Mouse (Mus musculus) embryonic stem cell, embryonic (primary cell): ENCODE results near the gene Bcl6b.

ENCODE experiments used
- CTCF ChIA-PET, 4 experiments: fragments of 300-600 bp in 2 of 4; fragments of 350-600 bp in 2 of 4; sonication (Branson Sonifier 250); formaldehyde crosslinking; loops; one replicate each; lab custom pipeline; 2022; ENCODE audit warnings: inconsistent platforms in 2 of 4; lab: Charles Lee
- POLR2A ChIA-PET, 4 experiments: fragments of 300-600 bp in 2 of 4; fragments of 350-600 bp in 2 of 4; sonication (Branson Sonifier 250); formaldehyde crosslinking; loops; one replicate each; lab custom pipeline; 2022; ENCODE audit warnings: antibody characterized with exemption in 4 of 4, inconsistent platforms in 1 of 4; lab: Charles Lee

Bcl6b gene

DNA sequence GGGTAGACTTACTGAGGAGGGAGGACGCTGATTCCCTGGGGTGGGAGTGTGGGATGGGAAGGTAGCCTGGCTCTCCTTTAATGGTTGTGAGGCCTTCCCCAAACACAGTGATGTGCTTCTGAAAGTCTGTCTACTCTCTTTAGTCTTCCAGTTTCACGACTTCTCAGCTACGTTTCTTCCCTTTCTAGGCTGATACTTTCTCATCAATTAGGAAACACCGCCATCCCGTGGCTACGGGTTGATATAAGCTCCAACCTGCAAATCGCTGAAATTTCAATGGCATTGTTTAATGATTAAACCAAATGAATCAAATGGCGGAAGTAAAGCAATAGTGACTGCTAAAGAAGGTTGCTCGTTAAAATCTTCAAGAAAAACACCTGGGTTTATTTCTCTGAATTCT, 16.7 kb downstream of the Bcl6b start:
- ChIA-PET POLR2A (interaction anchor here in 3 of 4 experiments (0.5 to 3.6 kb wide), 32 partner anchors 9 to 336 kb away, joined by 3 to 26 read pairs (median 4); partner anchors contain the start of genes 0610010K14Rik (in 2 of the 3), Slc16a13 (in 2 of the 3), Acadvl (in 1 of the 3) and Dvl2 (in 1 of the 3)), CTCF (interaction anchor here (0.6 to 5.3 kb wide), 53 partner anchors 8 to 580 kb away, joined by 3 to 51 read pairs (median 4); partner anchors contain the start of genes 0610010K14Rik (in 1 of the 4), Acadvl (in 1 of the 4), Arrb2 (in 1 of the 4) and Slc16a13 (in 1 of the 4))

DNA sequence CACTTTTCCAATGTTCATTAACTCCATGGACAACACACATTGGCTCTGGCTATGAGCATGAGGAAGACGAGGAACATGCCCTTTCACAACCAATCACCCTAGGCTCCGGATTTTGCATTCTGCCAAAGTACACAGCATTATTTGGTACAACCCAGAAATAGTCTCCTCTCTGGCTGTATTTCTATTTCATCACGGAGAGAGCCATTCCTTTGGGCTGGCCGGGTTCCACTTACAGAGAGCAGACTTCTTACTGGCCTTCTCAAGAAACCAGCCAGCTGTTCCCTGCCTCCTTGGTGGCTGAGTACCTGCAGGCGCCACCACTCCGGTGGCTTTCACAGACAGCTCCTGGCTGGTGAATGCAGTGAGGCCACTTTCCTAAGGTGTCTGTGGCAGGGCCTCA, 17.2 kb downstream of the Bcl6b start, which contains the start of gene Slc16a11:
Gene Slc16a11, plus strand, starts transcription at position 330 of the 400 bp plus-strand sequence.
- ChIA-PET POLR2A (interaction anchor here in 3 of 4 experiments (0.6 to 3.6 kb wide), 22 partner anchors 9 to 336 kb away, joined by 3 to 26 read pairs (median 4); partner anchors contain the start of genes Slc16a13 (in 2 of the 3), 0610010K14Rik (in 1 of the 3), Acadvl (in 1 of the 3) and Gm21988 (in 1 of the 3)), CTCF (interaction anchor here (0.6 to 5.3 kb wide), 46 partner anchors 8 to 580 kb away, joined by 3 to 51 read pairs (median 4); partner anchors contain the start of genes Acadvl (in 1 of the 4), Arrb2 (in 1 of the 4), Slc16a13 (in 1 of the 4) and Slc2a4 (in 1 of the 4))

DNA sequence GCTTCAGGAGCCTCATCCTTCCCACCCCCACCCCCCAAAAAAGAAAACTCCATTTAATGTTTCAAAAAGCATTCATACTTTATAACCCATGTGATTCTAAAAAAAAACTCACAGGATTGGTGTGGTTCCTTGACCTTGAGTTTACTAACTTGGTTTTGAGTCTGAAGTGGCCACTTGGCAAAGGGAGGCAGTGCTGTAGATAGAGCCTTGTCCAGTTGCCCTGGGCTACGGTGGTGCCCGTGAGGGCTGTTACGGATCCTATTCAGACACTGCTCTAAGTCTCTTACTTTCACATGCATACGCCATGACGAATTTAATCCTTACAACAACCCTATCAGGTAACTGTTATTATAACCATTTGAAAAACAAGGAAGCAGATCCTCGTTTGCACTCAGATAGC, 17.6 kb downstream of the Bcl6b start:
- POLR2A ChIA-PET = interaction anchor here in 3 of 4 experiments (0.6 to 3.6 kb wide), 9 partner anchors 9 to 313 kb away, joined by 3 to 26 read pairs (median 4); partner anchors contain the start of genes Slc16a13 (in 2 of the 3), 0610010K14Rik (in 1 of the 3) and Psmb6 (in 1 of the 3)
- CTCF ChIA-PET = interaction anchor here (1.3 to 5.3 kb wide), 14 partner anchors 10 to 261 kb away, joined by 4 to 51 read pairs (median 8); no protein-coding TSS in a partner anchor

DNA sequence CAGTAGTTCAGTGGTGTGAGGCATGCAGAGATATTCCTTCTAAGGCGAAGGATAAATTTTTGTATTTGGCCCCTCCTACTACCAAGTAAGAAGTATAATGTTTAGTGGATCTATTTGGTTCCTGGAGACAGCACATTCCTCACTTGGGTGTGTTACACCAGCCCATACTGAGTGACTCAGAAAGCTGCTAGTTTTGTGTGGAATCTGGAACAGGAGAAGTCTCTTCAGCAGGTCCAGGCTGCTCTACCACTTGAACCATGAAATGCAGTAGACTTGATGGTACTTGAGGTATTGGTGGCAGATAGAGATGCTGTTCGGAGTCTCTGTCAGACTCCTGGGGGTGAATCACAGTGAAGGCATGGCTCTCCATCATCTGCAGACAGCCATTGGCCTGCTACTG, 18.9 kb downstream of the Bcl6b start:
- POLR2A ChIA-PET = interaction anchor here in 3 of 4 experiments (0.6 to 3.6 kb wide), 7 partner anchors 9 to 289 kb away, joined by 3 to 26 read pairs (median 5); partner anchors contain the start of genes Eif5a (in 1 of the 3) and Slc16a13 (in 1 of the 3)
- CTCF ChIA-PET = interaction anchor here in 3 of 4 experiments (0.8 to 5.3 kb wide), 5 partner anchors 9 to 262 kb away, joined by 3 to 51 read pairs (median 4); no protein-coding TSS in a partner anchor

DNA sequence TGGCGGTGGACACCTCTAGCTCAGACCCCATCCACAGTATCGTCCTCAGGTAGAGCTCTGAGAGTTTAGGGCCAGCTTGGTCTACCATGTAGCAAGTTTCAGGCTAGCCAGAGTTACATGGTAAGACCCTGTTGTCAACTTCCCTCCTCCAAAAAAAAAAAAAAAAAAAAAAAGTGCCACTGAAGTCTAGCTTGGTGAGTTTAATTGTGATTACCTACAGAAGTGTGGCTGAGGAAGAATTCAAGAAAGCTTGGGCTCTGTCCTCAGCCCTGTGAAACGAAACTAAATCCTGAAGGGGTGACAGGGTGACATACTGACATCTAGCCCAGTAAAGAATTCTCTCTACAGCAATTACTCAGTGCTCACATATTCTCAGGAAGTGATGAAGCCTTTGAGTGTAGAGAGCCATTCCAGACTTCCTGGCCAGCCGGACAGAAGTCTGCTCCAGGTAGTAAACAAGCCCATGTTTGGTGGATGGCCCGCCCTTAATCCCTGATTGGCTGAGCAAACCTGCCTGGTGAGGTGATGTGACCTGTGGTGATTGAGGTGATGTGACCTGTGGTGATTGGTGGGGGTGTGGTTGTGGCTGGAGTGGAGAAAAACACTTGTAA, 20.7 kb downstream of the Bcl6b start:
- POLR2A ChIA-PET = interaction anchor here in 3 of 4 experiments (0.6 to 1.9 kb wide), 12 partner anchors 8 to 287 kb away, joined by 3 to 7 read pairs (median 4); partner anchors contain the start of genes 0610010K14Rik (in 1 of the 3) and Eif5a (in 1 of the 3)
- CTCF ChIA-PET = interaction anchor here in 3 of 4 experiments (0.6 to 1.8 kb wide), 7 partner anchors 10 to 290 kb away, joined by 3 to 6 read pairs (median 4); no protein-coding TSS in a partner anchor

DNA sequence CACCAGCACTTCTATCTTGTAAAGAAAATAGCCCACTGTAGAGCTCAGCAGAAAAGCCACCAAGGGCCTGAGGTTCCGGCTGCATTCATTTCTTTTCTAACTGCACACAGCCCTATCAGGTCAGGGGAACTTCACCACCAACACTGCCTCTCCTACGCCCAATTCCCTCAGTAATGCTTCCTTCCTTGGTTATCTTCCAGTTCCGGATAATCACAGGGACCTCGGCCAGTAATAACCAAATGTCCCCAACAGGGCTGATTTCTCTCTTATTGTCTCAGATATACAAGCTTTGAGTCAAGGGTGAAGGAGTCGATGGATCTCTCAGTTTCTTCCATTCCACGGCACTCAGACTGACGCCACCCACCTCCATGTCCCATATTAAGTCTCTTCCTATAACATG, 22.3 kb downstream of the Bcl6b start:
- CTCF ChIA-PET = interaction anchor here in 1 of 4 experiments (0.6 kb wide), 1 partner anchor 292 kb away, joined by 3 read pairs; no protein-coding TSS in a partner anchor

DNA sequence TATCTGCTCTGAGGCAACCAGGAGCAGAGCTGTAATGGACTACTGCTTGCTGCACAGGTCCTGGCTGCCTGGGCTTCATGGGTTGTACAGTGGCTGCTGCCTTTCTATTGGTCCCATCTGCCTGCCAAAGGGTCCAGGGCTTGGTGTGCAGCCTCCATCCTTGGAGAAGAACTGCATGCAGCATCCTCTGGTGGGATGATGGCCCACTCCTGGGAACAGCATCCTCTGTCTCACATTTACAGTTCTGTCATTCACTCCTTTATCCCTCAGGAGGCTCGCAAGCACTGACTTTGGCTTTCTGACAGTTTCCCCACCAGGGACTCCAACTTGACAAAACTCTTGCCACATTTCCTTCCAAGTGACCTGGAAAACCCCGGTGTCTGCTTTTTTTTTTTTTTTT, 22.8 kb downstream of the Bcl6b start:
- ChIA-PET CTCF (interaction anchor here in 1 of 4 experiments (0.6 kb wide), 1 partner anchor 292 kb away, joined by 3 read pairs; no protein-coding TSS in a partner anchor), POLR2A (interaction anchor here in 2 of 4 experiments (0.7 to 2.5 kb wide), 4 partner anchors 14 to 197 kb away, joined by 3 to 12 read pairs (median 4); partner anchors contain the start of genes 0610010K14Rik (in 1 of the 2) and Slc16a13 (in 1 of the 2))

More for the DNA sequence above, 22.3 kb downstream of the Bcl6b start:
- POLR2A ChIA-PET = interaction anchor here in 2 of 4 experiments (0.7 to 2.5 kb wide), 5 partner anchors 13 to 197 kb away, joined by 3 to 12 read pairs (median 4); partner anchors contain the start of genes 0610010K14Rik (in 2 of the 2) and Slc16a13 (in 1 of the 2)

DNA sequence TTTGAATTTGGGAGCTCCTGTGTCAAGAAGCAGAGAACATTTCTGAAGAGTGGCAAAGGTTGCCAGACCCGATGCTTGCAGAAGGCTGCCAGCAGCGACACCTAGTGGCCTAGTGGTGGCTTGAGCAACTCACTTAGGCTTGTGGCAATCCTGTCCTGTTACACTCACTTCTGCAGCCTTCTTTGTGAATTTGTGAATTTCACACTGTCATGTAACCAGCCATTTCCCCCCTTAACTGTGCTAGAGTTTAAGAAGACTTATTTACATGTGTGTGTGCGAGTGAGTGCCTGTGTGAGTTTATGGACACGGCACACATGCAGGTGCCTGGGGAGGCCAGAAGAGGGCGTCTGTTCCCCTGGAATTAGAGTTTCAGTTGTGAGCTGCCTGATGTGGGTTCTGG, 27.9 kb downstream of the Bcl6b start:
- POLR2A ChIA-PET = interaction anchor here in 3 of 4 experiments (0.6 to 1.4 kb wide), 6 partner anchors 9 to 482 kb away, joined by 4 to 11 read pairs (median 5); partner anchors contain the start of genes Slc16a11 (in 2 of the 3) and Dvl2 (in 1 of the 3)
- CTCF ChIA-PET = interaction anchor here (0.5 to 1.9 kb wide), 81 partner anchors 8 to 576 kb away, joined by 3 to 51 read pairs (median 4); partner anchors contain the start of genes Slc16a11 (in 3 of the 4), Asgr1 (in 2 of the 4), Bcl6b (in 2 of the 4) and Slc16a13 (in 2 of the 4)

DNA sequence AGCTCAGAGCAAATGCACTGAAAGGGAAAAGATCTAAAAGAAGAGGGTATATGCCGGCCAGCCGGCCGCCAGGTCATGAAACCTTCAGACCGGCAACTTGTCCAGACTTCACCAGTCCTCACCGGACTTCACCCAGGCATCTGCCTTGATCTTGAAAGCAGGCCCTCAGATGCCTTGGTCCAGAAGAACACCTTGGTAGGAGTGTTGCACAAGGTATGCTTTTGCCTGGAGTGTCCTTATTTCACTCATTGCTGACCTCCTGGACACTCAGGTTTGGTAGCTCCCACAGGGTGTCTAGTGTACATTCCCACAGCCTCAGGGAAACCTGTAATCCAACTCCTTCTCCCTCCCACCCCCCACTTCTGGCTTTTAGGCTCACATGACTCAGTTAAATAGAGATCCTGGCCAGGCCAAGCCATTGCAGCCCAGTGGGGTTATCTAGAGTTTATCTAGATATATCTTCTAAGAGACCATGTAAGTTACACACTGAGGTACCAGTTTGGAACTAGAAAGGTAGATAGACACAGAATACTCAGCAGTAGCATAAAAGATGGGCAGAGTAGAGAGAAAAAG, 29.5 kb downstream of the Bcl6b start:
- POLR2A ChIA-PET = interaction anchor here in 3 of 4 experiments (0.5 to 1.2 kb wide), 8 partner anchors 9 to 488 kb away, joined by 3 to 5 read pairs (median 3); partner anchors contain the start of genes Camta2 (in 1 of the 3) and Slc16a11 (in 1 of the 3)
- CTCF ChIA-PET = interaction anchor here in 1 of 4 experiments (0.6 to 1.3 kb wide), 4 partner anchors 12 to 266 kb away, joined by 3 to 5 read pairs (median 4); partner anchors contain the start of gene Slc16a11

DNA sequence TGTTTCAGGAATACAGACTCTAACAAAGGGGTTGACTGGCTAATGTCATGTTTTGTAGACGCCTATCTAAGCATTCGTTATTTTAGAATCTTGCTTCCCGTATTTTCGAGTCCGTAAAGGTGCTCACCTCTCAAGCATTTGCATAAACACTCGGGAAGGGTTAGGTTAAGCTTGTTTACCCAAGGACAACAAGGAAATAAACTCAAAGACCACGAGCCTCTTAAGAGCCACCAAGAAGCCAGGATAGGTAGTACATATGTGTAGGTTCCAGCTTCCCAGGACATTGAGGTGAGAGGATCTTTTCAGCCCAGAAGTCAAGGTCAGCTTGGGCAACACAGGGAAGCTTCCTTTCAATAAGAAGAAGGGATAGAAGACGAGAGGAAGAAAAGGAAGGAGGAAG, 30.5 kb downstream of the Bcl6b start:
- ChIA-PET POLR2A (interaction anchor here in 2 of 4 experiments (0.6 to 1.3 kb wide), 5 partner anchors 10 to 202 kb away, joined by 3 read pairs; partner anchors contain the start of gene Slc16a11 (in 1 of the 2)), CTCF (interaction anchor here (0.5 to 1.3 kb wide), 6 partner anchors 11 to 848 kb away, joined by 3 to 7 read pairs (median 4); partner anchors contain the start of gene Slc16a11 (in 1 of the 4))

DNA sequence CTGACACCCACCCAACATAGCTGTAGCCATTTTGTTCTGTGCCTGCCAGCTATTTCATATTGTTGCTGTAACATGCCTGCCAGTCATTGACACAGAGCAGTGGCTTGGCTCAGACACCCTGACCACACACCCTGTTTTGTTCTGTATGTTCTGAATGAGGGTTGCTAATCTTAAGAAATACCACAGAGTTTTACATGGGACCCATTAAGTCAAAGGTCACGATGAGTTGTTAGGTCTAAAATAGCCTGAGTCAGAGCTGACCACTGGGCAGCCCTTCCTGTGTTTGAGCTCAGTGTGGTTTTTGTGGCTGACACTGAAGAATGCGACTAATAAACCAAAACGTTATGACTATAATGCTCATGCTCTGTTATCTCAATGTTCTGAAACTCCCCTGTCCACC, 31.3 kb downstream of the Bcl6b start:
- CTCF ChIA-PET = interaction anchor here in 3 of 4 experiments (0.5 to 1.6 kb wide), 8 partner anchors 15 to 963 kb away, joined by 3 to 7 read pairs (median 4); no protein-coding TSS in a partner anchor

DNA sequence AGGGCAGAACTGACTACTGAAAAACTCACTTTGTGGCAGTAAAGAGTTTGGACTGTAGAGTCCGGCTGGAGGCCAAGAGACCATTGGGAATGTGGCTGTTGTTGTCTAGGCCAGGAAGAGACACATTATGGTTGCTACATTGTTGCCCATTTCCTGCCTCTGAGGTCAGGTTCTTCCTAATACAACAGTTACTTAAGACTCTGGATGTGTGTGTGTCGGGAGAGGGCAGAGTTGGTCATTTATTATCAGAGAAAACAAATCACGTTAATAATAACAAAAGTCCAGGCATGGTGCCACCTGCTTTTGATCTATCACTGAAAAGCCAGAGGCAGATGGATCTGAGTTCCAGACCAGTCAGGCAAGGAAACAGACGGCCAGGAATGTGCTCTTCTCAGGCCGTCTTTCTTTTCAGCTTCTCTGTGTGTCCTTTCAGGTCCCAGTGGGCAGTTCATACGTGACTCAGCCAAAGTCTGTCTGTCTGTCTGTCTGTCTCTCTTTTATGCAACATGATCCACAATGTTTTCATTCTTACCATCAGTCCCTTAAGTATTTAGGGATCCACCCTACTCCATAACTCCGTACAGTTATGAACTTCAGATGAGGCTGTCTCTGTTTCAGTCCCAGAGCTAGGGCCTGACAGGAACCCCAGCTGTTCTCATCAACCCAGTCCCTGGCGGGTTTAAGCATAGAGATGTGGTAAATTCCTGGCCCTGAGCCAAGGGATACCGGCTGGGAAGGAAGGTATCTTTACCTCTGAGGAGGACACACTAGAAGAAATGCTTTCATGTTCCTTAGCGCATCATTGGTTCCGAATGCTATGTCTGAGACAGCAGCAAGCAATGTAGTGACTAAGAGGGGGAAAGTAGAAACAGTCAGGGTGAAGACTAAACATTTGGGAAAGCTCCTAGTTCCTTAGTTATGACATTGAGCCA, 36.0 kb downstream of the Bcl6b start:
- POLR2A ChIA-PET = no interaction called here
- CTCF ChIA-PET = interaction anchor here in 1 of 4 experiments (0.7 kb wide), 1 partner anchor 460 kb away, joined by 3 read pairs; no protein-coding TSS in a partner anchor

More for the DNA sequence above, 31.3 kb downstream of the Bcl6b start:
- POLR2A ChIA-PET = interaction anchor here in 2 of 4 experiments (0.9 to 1.3 kb wide), 3 partner anchors 15 to 17 kb away, joined by 3 to 4 read pairs (median 3); no protein-coding TSS in a partner anchor

DNA sequence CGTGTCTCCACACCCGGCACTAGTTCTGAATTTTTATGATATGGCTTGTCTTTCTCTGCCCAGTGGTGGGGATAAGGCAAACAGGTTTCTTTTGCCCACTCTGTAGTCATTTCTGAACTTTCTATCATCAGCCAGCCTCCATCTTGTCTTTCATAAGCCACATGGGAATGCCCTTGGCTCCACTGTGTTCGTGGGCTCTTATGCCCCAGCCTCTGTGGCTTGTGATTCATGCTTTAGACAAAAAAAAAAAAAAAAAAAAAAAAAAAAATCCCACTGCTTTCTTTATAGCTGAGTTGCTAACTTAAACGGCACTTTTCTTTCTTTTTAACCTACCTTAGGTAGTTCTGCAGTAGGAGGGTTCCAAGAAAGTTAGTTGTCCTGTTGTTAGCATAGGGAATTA, 37.4 kb downstream of the Bcl6b start:
- ChIA-PET POLR2A (no interaction called here), CTCF (interaction anchor here in 1 of 4 experiments (0.8 kb wide), 1 partner anchor 9 kb away, joined by 3 read pairs; no protein-coding TSS in a partner anchor)

DNA sequence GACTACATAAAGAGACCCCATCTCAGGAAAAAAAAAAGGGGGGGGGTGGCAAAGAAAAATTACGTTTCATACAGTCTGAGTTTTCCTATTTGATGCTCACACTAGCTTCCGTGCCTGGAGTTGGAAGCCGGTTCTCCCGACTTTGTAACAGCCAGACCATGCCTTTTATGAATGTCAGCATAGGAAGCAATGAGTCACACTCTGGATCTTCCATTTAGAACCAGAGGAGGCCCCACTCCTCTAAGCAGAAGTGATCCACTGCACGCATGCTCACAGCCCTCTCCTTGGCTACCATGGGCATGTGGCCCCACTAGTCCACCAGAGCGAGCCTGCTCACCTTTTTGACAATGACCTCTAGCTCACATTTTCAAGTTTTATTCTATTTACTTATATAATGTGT, 38.4 kb downstream of the Bcl6b start:
- CTCF ChIA-PET = interaction anchor here (0.6 to 2.3 kb wide), 4 partner anchors 10 to 1706 kb away, joined by 3 to 11 read pairs (median 4); no protein-coding TSS in a partner anchor
- POLR2A ChIA-PET = interaction anchor here in 2 of 4 experiments (0.6 to 0.7 kb wide), 2 partner anchors 109 to 325 kb away, joined by 5 to 14 read pairs; no protein-coding TSS in a partner anchor
